Mouse (Mus musculus) cerebral cortex, adult 2 months (tissue): ENCODE data around the gene Lpcat3.

Experiments
- WGBS: fragments of 180-500 bp; shearing (Covaris S2); methylation state at CpG from one replicate; pipeline ENCODE4 v1.1.7; 2018; 5-methylcytosine and 5-hydroxymethylcytosine counted together

Gene Lpcat3

GRCm38 (mm10) chr6:124706061-124706627, 43.3 kb downstream of the Lpcat3 start:
- WGBS: 51% methylated on average over 5 of the region's 5 CpGs

DNA sequence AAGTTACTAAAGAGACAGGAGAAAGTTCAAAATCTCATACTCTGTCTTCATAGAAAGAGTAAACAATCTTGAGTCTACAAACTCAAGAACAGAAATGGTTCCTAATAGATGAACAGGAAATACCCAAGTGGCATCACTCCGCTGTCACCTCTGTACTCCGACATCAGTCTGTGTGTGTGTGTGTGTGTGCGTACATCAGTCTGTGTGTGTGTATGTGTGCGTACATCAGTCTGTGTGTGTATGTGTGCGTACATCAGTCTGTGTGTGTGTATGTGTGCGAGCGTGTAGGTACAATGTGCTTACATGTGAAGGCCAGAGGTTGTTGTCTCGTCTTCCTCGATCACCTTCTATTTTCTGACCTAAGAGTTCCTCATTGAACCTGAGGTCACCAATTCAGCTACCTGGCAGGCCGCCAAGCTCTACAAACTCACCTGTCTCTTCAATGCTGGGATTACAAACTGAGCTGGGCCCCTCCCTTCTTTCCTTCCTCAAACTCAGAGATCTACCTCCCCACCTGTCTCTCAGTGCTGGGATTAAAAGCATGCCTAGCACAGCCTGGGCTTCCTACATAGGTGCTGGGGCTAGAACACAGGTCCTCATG, 45.6 kb downstream of the Lpcat3 start:
- 95% methylated on average over 10 of the region's 10 CpGs for WGBS

DNA sequence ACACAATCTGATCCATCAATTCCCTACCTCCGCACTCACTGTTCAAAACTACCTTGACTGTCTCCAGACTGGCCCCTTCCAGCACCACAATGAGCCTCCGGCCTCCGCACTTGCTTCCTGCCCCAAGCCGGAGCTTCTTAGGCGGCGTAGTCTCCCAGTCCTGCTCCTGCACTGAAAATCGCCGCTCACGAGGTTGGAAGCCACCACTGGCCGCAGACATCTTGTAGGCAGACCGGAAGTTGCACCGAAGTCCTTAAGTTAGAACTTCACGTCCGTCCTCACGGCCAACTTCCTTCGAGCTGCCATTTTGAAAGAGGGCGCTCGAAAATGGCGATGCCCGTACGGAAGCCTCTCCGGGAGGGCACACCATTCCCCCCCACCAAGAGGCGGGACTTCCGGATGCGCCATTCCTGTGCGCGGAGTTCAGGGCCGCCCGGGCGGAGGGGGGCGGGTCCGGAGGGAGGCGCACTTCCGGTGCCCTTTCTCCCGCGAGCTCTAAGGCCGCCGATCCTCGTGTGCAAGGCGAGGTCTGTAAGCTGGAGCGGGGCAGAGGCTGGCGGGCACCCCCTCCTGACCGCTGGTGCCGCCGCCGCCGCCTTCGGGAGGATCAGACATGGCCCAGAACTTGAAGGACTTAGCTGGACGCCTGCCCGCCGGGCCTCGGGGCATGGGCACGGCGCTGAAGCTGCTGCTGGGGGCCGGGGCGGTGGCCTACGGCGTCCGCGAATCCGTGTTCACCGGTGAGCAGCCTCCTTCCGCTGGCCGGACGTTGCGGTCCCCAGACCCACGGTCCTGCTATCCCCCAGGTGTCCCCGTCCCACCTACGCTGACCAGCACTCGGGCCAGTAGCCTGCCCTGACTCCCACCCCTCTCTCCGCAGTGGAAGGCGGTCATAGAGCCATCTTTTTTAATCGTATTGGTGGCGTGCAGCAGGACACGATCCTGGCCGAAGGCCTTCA, 49.3 kb downstream of the Lpcat3 start, which contains the start of the genes Emg1 and Phb2:
TSS of gene Emg1 (minus strand) at position 355 of the 959 bp plus-strand sequence.
TSS of gene Phb2 (plus strand) at position 513 of the 959 bp plus-strand sequence.
- under 1% methylated on average over 76 of the region's 76 CpGs for WGBS

DNA sequence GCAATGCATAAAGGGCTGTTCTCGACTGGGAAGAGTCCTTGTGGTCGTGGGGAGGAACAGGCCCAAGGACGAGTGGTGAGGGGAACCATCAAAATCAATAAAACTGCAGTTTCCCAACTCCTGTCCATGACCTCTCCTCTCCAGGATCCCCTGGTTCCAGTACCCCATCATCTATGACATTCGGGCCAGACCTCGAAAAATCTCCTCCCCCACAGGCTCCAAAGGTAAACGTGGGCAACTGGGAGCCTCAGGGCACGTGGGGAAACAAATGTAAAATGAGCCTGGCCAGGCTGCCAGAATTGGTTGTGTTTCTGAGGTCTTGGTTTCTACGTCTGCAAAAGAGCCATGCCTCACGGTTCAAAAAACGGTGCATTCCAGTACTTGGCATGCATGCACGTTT, 50.1 kb downstream of the Lpcat3 start:
- 6% methylated on average over 11 of the region's 11 CpGs for WGBS

DNA sequence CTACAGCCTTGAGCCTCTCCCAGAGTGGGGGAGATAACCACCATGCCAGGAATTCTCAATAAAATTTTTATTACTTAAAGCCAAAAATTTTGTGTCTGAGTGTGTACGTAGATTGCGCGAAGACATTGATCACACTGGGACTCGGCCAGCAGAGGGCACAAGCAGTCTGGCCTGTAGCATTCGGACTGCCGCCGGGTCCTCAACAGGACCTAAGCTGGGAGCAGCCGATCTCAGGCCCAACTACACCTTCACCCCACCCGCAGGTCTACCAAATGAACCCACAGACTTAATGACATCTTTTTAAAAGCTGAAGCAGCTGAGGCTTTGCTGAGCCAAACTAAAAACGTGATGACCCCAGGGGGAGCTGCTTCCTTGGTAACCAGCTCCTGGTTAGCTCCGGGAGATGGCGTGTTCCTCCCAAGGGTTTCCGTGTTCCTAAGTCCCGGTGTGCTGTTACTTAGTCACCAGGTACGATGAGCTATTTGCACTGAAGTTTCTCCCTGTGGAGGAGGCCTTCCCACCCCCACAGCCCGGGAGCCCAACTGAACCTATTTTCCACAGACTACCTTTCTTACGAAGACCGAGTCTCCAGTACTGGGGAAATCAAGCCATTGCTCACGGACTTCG, 54.1 kb downstream of the Lpcat3 start:
- 52% methylated on average over 20 of the region's 20 CpGs for WGBS

DNA sequence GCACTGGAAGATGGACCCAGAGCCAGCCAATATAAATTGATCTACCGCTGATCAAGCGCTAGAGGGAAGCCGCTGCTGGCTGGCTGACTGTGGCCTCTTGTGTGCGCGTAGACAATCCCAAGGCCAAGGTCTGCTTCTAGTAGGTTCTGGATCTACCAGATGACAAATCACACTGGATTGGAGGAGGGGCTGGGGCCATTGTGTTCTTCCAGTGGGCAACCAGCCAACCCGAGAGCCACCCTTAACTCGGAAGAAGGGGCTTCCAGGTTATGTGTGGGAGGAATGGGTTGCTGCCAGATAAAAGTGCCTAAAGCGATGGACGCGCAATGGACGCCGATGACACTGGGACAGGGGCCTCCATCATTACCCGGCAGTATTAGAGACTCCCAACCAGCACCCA, 55.1 kb downstream of the Lpcat3 start:
- 83% methylated on average over 13 of the region's 13 CpGs for WGBS

DNA sequence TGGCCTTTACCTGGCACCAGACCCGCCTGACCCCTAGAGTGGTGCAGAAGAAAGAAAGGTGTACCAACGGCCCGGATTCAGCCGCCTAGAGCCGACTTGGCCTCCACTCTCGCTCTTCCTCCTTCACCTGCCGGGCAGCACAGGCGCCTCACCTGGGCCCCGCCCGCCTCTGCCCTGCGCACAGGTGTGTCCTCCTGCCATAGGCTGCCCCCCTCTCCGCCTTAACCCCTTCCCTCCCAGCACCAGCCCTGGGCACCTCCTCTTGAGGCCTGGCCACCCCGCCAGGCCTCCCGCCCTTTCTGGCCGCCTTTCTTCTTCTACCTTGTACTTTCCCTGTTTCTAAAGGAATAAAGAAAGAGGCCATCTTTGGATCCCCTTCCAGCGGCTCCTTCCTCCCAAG, 55.9 kb downstream of the Lpcat3 start:
- 77% methylated on average over 16 of the region's 16 CpGs for WGBS

DNA sequence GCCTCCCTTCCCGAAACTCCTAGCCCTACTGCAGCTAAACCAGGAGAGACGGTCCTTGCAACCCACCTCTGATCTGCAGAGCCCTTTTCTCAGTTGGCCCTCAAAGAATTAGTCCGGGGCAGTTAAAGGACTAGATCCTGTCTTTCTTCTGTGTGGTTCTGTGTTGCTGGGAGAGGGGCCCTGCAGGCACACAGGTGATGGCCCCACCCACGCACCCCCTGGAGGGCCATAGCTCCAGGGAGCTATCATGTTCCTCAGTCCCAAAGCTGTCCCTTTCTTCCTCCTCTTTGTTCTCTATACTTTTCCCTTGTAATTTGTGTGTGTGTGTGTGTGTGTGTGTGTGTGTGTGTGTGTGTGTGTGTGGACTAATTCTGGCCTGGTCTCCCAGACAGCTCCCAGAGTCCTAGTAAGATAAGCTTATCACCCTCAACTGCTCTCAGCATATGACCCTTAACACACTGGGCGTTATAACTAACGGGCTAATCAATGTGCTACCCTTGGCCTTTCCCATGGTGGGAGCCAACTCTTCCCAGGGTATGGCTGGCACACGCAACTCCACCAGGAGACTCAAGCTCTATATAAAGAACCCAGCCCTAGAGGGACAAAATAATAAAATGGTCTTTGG, 56.6 kb downstream of the Lpcat3 start:
- WGBS: 91% methylated on average over 7 of the region's 7 CpGs

GRCm38 (mm10) chr6:124720904-124721303, 58.1 kb downstream of the Lpcat3 start:
- WGBS: 64% methylated on average over 11 of the region's 11 CpGs

- 85% methylated on average over 6 of the region's 6 CpGs for WGBS
Measured at GRCm38 (mm10) chr6:124722876-124723473, 60.1 kb downstream of the Lpcat3 start.

DNA sequence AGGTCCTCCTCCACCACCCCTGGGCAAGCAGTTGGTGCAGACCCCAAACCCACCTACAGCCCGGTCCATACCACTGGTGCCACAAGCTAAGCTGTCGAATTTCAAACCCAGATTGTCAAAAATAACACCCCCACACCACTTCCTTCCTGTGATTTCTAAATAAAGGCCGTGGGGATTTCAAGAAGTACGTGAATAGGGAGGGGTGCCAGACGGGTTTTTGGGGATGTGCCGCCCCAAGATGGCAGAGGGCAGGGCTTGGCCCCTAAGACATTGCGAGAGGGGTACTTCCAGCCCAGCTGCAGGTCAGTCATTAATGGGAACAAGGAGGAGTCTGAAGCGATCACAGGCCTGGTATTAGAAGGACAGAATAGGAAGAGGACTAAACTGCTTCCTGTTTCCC, 60.7 kb downstream of the Lpcat3 start:
- WGBS: 58% methylated on average over 8 of the region's 8 CpGs

DNA sequence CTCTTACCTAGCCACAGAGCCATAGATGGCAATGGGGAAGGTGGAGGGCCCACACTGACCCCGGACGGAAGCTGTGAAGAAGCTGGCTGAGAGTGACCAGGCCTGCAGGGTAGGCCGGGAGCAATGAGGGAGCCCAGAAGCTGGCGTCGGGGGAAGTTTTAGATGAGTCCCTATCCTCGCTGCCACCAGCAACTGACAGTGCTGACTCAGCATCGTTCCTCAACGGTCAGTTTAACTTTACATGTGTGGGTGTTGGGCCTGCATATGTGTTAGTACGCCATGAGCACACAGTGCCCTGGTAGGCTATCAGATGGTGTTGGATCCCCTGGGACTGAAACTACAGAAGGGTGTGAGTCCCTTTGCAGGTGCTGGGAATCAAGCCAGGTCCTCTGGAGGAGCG, 61.6 kb downstream of the Lpcat3 start:
- 91% methylated on average over 10 of the region's 10 CpGs for WGBS

GRCm38 (mm10) chr6:124728621-124729020, 65.8 kb downstream of the Lpcat3 start:
- WGBS: 93% methylated on average over 10 of the region's 10 CpGs

- WGBS: 82% methylated on average over 8 of the region's 8 CpGs
Measured at GRCm38 (mm10) chr6:124729850-124730705, 67.3 kb downstream of the Lpcat3 start.

GRCm38 (mm10) chr6:124731038-124731437, 68.2 kb downstream of the Lpcat3 start:
- WGBS: 90% methylated on average over 7 of the region's 7 CpGs

- 76% methylated on average over 19 of the region's 19 CpGs for WGBS
Measured at GRCm38 (mm10) chr6:124732476-124733370, 69.9 kb downstream of the Lpcat3 start.

- WGBS: 94% methylated on average over 3 of the region's 3 CpGs
Measured at GRCm38 (mm10) chr6:124734417-124734816, 71.6 kb downstream of the Lpcat3 start.

GRCm38 (mm10) chr6:124737040-124737439, 74.2 kb downstream of the Lpcat3 start:
- WGBS: 67% methylated on average over 11 of the region's 11 CpGs

- WGBS: 49% methylated on average over 15 of the region's 15 CpGs
Measured at GRCm38 (mm10) chr6:124738511-124739023, 75.7 kb downstream of the Lpcat3 start, which contains the start of gene Ptpn6. Ptpn6 (minus strand) TSS chr6:124738714.
